Mouse (Mus musculus): ENCODE measurements around the gene Lcn12.

The Lcn12 gene

GRCm38 (mm10) chr2:25460135-25460534 is 33.6 kb downstream of the Lcn12 start:
- DNase-seq (ENCODE audit: low spot score), result peak; percentile 39

- no peak for DNase-seq (ENCODE audit: low spot score)
Measured at GRCm38 (mm10) chr2:25458911-25459310, 34.8 kb downstream of the Lcn12 start.

GRCm38 (mm10) chr2:25457022-25457896 is 36.5 kb downstream of the Lcn12 start:
- DNase-seq (ENCODE audit: low spot score), result no peak

- DNase-seq (ENCODE audit: low spot score), result no peak
Measured at GRCm38 (mm10) chr2:25456205-25456953, 37.3 kb downstream of the Lcn12 start, which contains the start of gene Clic3. Gene Clic3, plus strand, starts transcription at chr2:25456838.

- no peak for DNase-seq (ENCODE audit: low spot score)
Measured at GRCm38 (mm10) chr2:25452951-25453350, 40.8 kb downstream of the Lcn12 start.

GRCm38 (mm10) chr2:25450853-25451647 is 42.7 kb downstream of the Lcn12 start:
- peak; percentile 33 for DNase-seq (ENCODE audit: low spot score)

GRCm38 (mm10) chr2:25442682-25443081 is 51.0 kb downstream of the Lcn12 start:
- no peak for DNase-seq (ENCODE audit: low spot score)

- no peak for DNase-seq (ENCODE audit: low spot score)
Measured at GRCm38 (mm10) chr2:25441067-25441466, 52.6 kb downstream of the Lcn12 start.

All from MN1 (cell line).